Mouse (Mus musculus) adrenal gland, adult (tissue): ENCODE results near the gene Prkn.

ENCODE experiments used
- DNase-seq, 2 experiments: peaks; one replicate each; pipeline ENCODE4 v3.0.0; 2022 to 2023; ENCODE audit warnings: low spot score in 1 of 2; ENCODE audit not compliant: inconsistent age in 2 of 2

The Prkn gene

GRCm38 (mm10) chr17:11626306-11626705 lies 786.1 kb downstream of the Prkn start:
- no peak for DNase-seq

- no peak for DNase-seq
These were observed 794.9 kb downstream of the Prkn start for GRCm38 (mm10) chr17:11635121-11635520.

GRCm38 (mm10) chr17:11637642-11638041 lies 797.5 kb downstream of the Prkn start:
- DNase-seq: no peak

- no peak for DNase-seq
These were observed 798.3 kb downstream of the Prkn start for GRCm38 (mm10) chr17:11638451-11638850.

- no peak for DNase-seq
These were observed 799.6 kb downstream of the Prkn start for GRCm38 (mm10) chr17:11639786-11640185.

- DNase-seq: no peak
These were observed 802.1 kb downstream of the Prkn start for GRCm38 (mm10) chr17:11642328-11642727.

GRCm38 (mm10) chr17:11644016-11644415 lies 803.8 kb downstream of the Prkn start:
- DNase-seq: no peak

- DNase-seq: no peak
These were observed 804.8 kb downstream of the Prkn start for GRCm38 (mm10) chr17:11644873-11645464.

- DNase-seq: no peak
These were observed 816.2 kb downstream of the Prkn start for GRCm38 (mm10) chr17:11656397-11656796.

- no peak for DNase-seq
These were observed 816.7 kb downstream of the Prkn start for GRCm38 (mm10) chr17:11656878-11657277.

- no peak for DNase-seq
These were observed 821.7 kb downstream of the Prkn start for GRCm38 (mm10) chr17:11661898-11662297.

GRCm38 (mm10) chr17:11663437-11663836 lies 823.3 kb downstream of the Prkn start:
- DNase-seq: no peak

GRCm38 (mm10) chr17:11664610-11665345 lies 824.6 kb downstream of the Prkn start:
- DNase-seq: no peak

- DNase-seq: no peak
These were observed 839.5 kb downstream of the Prkn start for GRCm38 (mm10) chr17:11679716-11680115.

GRCm38 (mm10) chr17:11680456-11680855 lies 840.3 kb downstream of the Prkn start:
- no peak for DNase-seq

GRCm38 (mm10) chr17:11681825-11682372 lies 841.7 kb downstream of the Prkn start:
- DNase-seq: no peak

GRCm38 (mm10) chr17:11705005-11705404 lies 864.8 kb downstream of the Prkn start:
- DNase-seq: no peak

GRCm38 (mm10) chr17:11705761-11706160 lies 865.6 kb downstream of the Prkn start:
- DNase-seq: no peak

GRCm38 (mm10) chr17:11712066-11712465 lies 871.9 kb downstream of the Prkn start:
- DNase-seq: no peak

- no peak for DNase-seq
These were observed 879.6 kb downstream of the Prkn start for GRCm38 (mm10) chr17:11719801-11720200.

- no peak for DNase-seq
These were observed 881.7 kb downstream of the Prkn start for GRCm38 (mm10) chr17:11721906-11722305.

- DNase-seq: no peak
These were observed 882.3 kb downstream of the Prkn start for GRCm38 (mm10) chr17:11722478-11722877.
